Mouse (Mus musculus): ENCODE data around the gene Cacna2d3.

Cacna2d3 gene

GRCm38 (mm10) chr14:29643217-29643616 lies 78.4 kb downstream of the Cacna2d3 start:
- DNase-seq (ENCODE audit: low spot score in 2 of 2) = no peak

- DNase-seq (ENCODE audit: low spot score in 2 of 2) = no peak
Measured at GRCm38 (mm10) chr14:29639266-29639665, 82.4 kb downstream of the Cacna2d3 start.

- DNase-seq (ENCODE audit: low spot score in 2 of 2) = no peak
Measured at GRCm38 (mm10) chr14:29628213-29628612, 93.5 kb downstream of the Cacna2d3 start.

- no peak for DNase-seq (ENCODE audit: low spot score in 2 of 2)
Measured at GRCm38 (mm10) chr14:29612436-29612835, 109.2 kb downstream of the Cacna2d3 start.

- DNase-seq (ENCODE audit: low spot score in 2 of 2) = no peak
Measured at GRCm38 (mm10) chr14:29608761-29609160, 112.9 kb downstream of the Cacna2d3 start.

- no peak for DNase-seq (ENCODE audit: low spot score in 2 of 2)
Measured at GRCm38 (mm10) chr14:29599428-29599827, 122.2 kb downstream of the Cacna2d3 start.

- DNase-seq (ENCODE audit: low spot score in 2 of 2) = no peak
Measured at GRCm38 (mm10) chr14:29592896-29593295, 128.8 kb downstream of the Cacna2d3 start.

- DNase-seq (ENCODE audit: low spot score in 2 of 2) = no peak
Measured at GRCm38 (mm10) chr14:29589628-29590027, 132.0 kb downstream of the Cacna2d3 start.

GRCm38 (mm10) chr14:29581961-29582360 lies 139.7 kb downstream of the Cacna2d3 start:
- no peak for DNase-seq (ENCODE audit: low spot score in 2 of 2)

GRCm38 (mm10) chr14:29577786-29578185 lies 143.9 kb downstream of the Cacna2d3 start:
- no peak for DNase-seq (ENCODE audit: low spot score in 2 of 2)

GRCm38 (mm10) chr14:29575551-29575950 lies 146.1 kb downstream of the Cacna2d3 start:
- DNase-seq (ENCODE audit: low spot score in 2 of 2) = no peak

GRCm38 (mm10) chr14:29562704-29563103 lies 159.0 kb downstream of the Cacna2d3 start:
- DNase-seq (ENCODE audit: low spot score in 2 of 2) = no peak

- DNase-seq (ENCODE audit: low spot score in 2 of 2) = no peak
Measured at GRCm38 (mm10) chr14:29561122-29561834, 160.4 kb downstream of the Cacna2d3 start.

- DNase-seq (ENCODE audit: low spot score in 2 of 2) = no peak
Measured at GRCm38 (mm10) chr14:29558440-29558839, 163.2 kb downstream of the Cacna2d3 start.

- no peak for DNase-seq (ENCODE audit: low spot score in 2 of 2)
Measured at GRCm38 (mm10) chr14:29556152-29556551, 165.5 kb downstream of the Cacna2d3 start.

GRCm38 (mm10) chr14:29552471-29552870 lies 169.2 kb downstream of the Cacna2d3 start:
- DNase-seq (ENCODE audit: low spot score in 2 of 2) = no peak

- no peak for DNase-seq (ENCODE audit: low spot score in 2 of 2)
Measured at GRCm38 (mm10) chr14:29548646-29549045, 173.0 kb downstream of the Cacna2d3 start.

- no peak for DNase-seq (ENCODE audit: low spot score in 2 of 2)
Measured at GRCm38 (mm10) chr14:29530516-29530915, 191.1 kb downstream of the Cacna2d3 start.

GRCm38 (mm10) chr14:29528696-29529095 lies 193.0 kb downstream of the Cacna2d3 start:
- DNase-seq (ENCODE audit: low spot score in 2 of 2) = no peak

GRCm38 (mm10) chr14:29519751-29520669 lies 201.7 kb downstream of the Cacna2d3 start:
- DNase-seq (ENCODE audit: low spot score in 2 of 2) = no peak

GRCm38 (mm10) chr14:29502667-29503066 lies 219.0 kb downstream of the Cacna2d3 start:
- no peak for DNase-seq (ENCODE audit: low spot score in 2 of 2)

- no peak for DNase-seq (ENCODE audit: low spot score in 2 of 2)
Measured at GRCm38 (mm10) chr14:29498546-29499290, 222.9 kb downstream of the Cacna2d3 start.
